Mouse (Mus musculus): ENCODE measurements around the gene Plk2. TPM values are rescaled to one million over a fixed set of nuclear protein-coding genes. Genes with fewer than 3 reads are reported as not detected.
"Not testable (repeated sequence)": the region's sequence is repeated elsewhere in the genome, so short reads cannot be mapped to it uniquely, and the experiment has no call there.

The Plk2 gene
- polyA plus RNA-seq, 1 experiment from 2014 or later = 142 TPM

DNA sequence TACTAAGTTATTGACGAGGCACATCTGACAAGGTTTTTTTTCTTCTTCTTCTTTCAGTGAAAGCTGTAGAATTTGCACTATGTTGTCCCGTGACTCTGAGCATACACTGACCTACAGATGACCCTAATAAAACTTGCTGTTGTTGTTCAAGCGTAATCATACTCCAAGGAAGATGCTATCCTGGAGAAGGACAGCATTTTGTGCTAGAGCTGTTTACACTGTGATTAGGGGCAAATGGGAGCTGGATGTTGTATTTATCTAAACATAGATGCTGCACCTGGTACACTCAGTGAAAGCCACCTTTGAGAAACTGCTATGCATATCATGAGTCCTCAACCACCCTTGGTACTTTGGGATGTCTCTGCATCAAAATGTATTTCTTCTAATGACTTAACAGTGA lies 6.6 kb downstream of the Plk2 start:
- WGBS = 89% methylated on average over 3 of the region's 3 CpGs
- no peak for ATAC-seq (ENCODE audit: low FRiP score)

DNA sequence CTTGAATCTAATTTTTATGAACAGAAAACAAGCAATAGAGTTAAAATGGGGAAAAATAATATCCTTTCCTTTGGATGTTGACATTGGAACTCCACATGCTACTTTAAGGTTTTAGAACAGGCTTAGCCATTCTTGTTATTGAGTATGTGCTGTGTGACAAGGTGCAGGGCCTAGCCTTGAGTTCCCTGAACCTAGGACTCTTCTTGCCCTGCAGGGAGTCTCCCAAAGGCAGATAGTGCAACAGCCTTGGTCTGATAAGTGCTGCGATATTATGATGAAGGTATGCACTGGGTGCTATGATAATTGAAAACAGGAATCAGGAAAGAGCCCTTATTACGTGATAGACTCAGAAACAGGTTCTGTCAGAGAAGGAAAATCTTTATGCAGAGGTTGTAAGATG lies 7.0 kb downstream of the Plk2 start:
- no peak for ATAC-seq (ENCODE audit: low FRiP score)
- 96% methylated on average over 2 of the region's 2 CpGs for WGBS
- no peak overlapping the region for H3K27ac ChIP-seq

More for the DNA sequence above, 6.6 kb downstream of the Plk2 start:
- no peak overlapping the region for H3K4me2 ChIP-seq (replicated peaks)
- H3K4me1 ChIP-seq (replicated peaks; ENCODE audit: control insufficient read depth, insufficient read depth, low read length) = peaks cover 16% of the 10 kb centered on the region; the same call in 1 of the 2 replicates
- DNase-seq (ENCODE audit: low spot score) = no peak
- no peaks in the 10 kb centered on the region for H3K27me3 ChIP-seq (ENCODE audit: control insufficient read depth, insufficient read depth, low read length)
- H3K9ac ChIP-seq = no peak overlapping the region
- H3K27ac ChIP-seq = no peak overlapping the region
- H3K4me3 ChIP-seq (replicated peaks; ENCODE audit: low read length) = no peak overlapping the region
- H3K36me3 ChIP-seq (replicated peaks; ENCODE audit: control insufficient read depth, insufficient read depth) = peaks cover 48% of the 10 kb centered on the region
- H3K9me3 ChIP-seq (ENCODE audit: control insufficient read depth, low read length) = peaks cover 14% of the 10 kb centered on the region

GRCm38 (mm10) chr13:110404059-110404458 lies 9.2 kb downstream of the Plk2 start:
- H3K9me3 ChIP-seq (ENCODE audit: control insufficient read depth, low read length) = peaks cover 11% of the 10 kb centered on the region
- H3K9ac ChIP-seq = no peak overlapping the region
- 74% methylated on average over 8 of the region's 8 CpGs for WGBS
- no peaks in the 10 kb centered on the region for H3K4me1 ChIP-seq (replicated peaks; ENCODE audit: control insufficient read depth, insufficient read depth, low read length)
- peaks cover 25% of the 10 kb centered on the region for H3K36me3 ChIP-seq (replicated peaks; ENCODE audit: control insufficient read depth, insufficient read depth)
- no peak for DNase-seq (ENCODE audit: low spot score)
- H3K27me3 ChIP-seq (ENCODE audit: control insufficient read depth, insufficient read depth, low read length) = no peaks in the 10 kb centered on the region
- H3K4me3 ChIP-seq (replicated peaks; ENCODE audit: low read length) = no peak overlapping the region
- H3K27ac ChIP-seq = no peak overlapping the region
- no peak overlapping the region for H3K4me2 ChIP-seq (replicated peaks)
- no peak for ATAC-seq (ENCODE audit: low FRiP score)

More for the DNA sequence above, 7.0 kb downstream of the Plk2 start:
- peaks cover 47% of the 10 kb centered on the region for H3K36me3 ChIP-seq (replicated peaks; ENCODE audit: control insufficient read depth, insufficient read depth)
- peaks cover 14% of the 10 kb centered on the region; the same call in 1 of the 2 replicates for H3K4me1 ChIP-seq (replicated peaks; ENCODE audit: control insufficient read depth, insufficient read depth, low read length)
- H3K4me2 ChIP-seq (replicated peaks) = no peak overlapping the region
- peaks cover 14% of the 10 kb centered on the region for H3K9me3 ChIP-seq (ENCODE audit: control insufficient read depth, low read length)
- DNase-seq (ENCODE audit: low spot score) = no peak
- H3K9ac ChIP-seq = no peak overlapping the region
- H3K4me3 ChIP-seq (replicated peaks; ENCODE audit: low read length) = no peak overlapping the region
- H3K27me3 ChIP-seq (ENCODE audit: control insufficient read depth, insufficient read depth, low read length) = no peaks in the 10 kb centered on the region

DNA sequence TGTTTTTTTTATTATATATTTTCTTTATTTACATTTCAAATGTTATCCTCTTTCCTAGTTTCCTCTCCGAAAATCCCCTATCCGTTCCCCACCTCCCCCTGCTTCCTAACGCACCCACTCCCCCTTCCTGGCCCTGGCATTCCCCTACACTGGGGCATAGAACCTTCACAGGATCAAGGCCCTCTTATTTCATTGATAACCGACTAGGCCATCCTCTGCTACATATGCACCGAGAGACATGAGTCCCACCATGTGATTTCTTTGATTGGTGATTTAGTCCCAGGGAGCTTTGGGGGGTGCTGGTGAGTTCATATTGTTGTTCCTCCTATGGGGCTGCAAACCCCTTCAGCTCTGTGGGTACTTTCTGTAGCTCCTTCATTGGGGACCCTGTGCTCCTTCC lies 9.8 kb downstream of the Plk2 start:
- not testable (repeated sequence) for H3K4me3 ChIP-seq (replicated peaks; ENCODE audit: low read length); H3K27ac ChIP-seq; H3K27me3 ChIP-seq (ENCODE audit: control insufficient read depth, insufficient read depth, low read length); H3K9ac ChIP-seq; DNase-seq (ENCODE audit: low spot score); ATAC-seq (ENCODE audit: low FRiP score); H3K4me1 ChIP-seq (replicated peaks; ENCODE audit: control insufficient read depth, insufficient read depth, low read length); H3K9me3 ChIP-seq (ENCODE audit: control insufficient read depth, low read length); H3K4me2 ChIP-seq (replicated peaks)
- peaks cover 19% of the 10 kb centered on the region for H3K36me3 ChIP-seq (replicated peaks; ENCODE audit: control insufficient read depth, insufficient read depth)
- WGBS = 89% methylated on average over 5 of the region's 5 CpGs

- H3K4me1 ChIP-seq (replicated peaks; ENCODE audit: control insufficient read depth, insufficient read depth, low read length) = no peaks in the 10 kb centered on the region
- 77% methylated on average over 5 of the region's 5 CpGs for WGBS
- no peak overlapping the region for H3K27ac ChIP-seq
- H3K4me2 ChIP-seq (replicated peaks) = no peak overlapping the region
- H3K36me3 ChIP-seq (replicated peaks; ENCODE audit: control insufficient read depth, insufficient read depth) = peaks cover 5% of the 10 kb centered on the region
- ATAC-seq (ENCODE audit: low FRiP score) (no peak), DNase-seq (ENCODE audit: low spot score) (no peak)
- H3K9ac ChIP-seq = no peak overlapping the region
- H3K4me3 ChIP-seq (replicated peaks; ENCODE audit: low read length) = no peak overlapping the region
- no peaks in the 10 kb centered on the region for H3K27me3 ChIP-seq (ENCODE audit: control insufficient read depth, insufficient read depth, low read length)
- no peaks in the 10 kb centered on the region for H3K9me3 ChIP-seq (ENCODE audit: control insufficient read depth, low read length)
Measured at GRCm38 (mm10) chr13:110406152-110406551, 11.3 kb downstream of the Plk2 start.

DNA sequence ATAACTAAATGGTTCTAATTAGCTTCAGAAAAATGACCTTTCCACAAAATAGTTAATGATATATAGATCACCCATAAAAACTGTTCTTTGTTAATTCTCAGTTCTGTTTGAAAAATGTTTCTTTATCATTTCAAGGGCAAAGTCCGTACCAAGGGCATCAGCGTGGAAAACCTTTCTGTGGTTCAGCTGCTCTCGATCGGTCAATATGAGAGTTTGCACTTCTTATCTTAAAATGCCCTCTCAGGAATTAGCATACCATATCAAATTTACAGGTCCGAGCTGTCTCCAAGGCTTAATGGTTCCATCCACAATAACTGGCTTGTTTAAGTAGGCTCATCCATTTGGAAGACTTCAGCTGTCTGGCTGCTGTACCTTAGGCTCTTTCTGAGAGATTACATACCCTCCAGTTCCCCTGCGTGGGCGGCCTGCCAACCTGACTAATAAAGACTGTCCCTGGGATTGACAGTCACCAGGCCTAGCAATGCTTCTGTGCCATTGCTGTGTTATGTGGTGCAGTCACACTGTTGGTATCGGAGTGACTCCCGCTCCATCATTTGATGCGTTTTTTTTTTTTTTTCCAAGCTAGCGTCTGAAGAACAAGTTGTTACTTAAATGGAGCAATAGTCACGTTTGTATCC lies 17.8 kb downstream of the Plk2 start:
- H3K9ac ChIP-seq = no peak overlapping the region
- peak; percentile 52 for DNase-seq (ENCODE audit: low spot score)
- ATAC-seq (ENCODE audit: low FRiP score) = no peak
- H3K9me3 ChIP-seq (ENCODE audit: control insufficient read depth, low read length) = no peaks in the 10 kb centered on the region
- H3K4me1 ChIP-seq (replicated peaks; ENCODE audit: control insufficient read depth, insufficient read depth, low read length) = no peaks in the 10 kb centered on the region
- H3K4me3 ChIP-seq (replicated peaks; ENCODE audit: low read length) = no peak overlapping the region
- WGBS = 74% methylated on average over 12 of the region's 12 CpGs
- H3K27ac ChIP-seq = no peak overlapping the region
- H3K36me3 ChIP-seq (replicated peaks; ENCODE audit: control insufficient read depth, insufficient read depth) = no peaks in the 10 kb centered on the region
- no peak overlapping the region for H3K4me2 ChIP-seq (replicated peaks)
- no peaks in the 10 kb centered on the region for H3K27me3 ChIP-seq (ENCODE audit: control insufficient read depth, insufficient read depth, low read length)

DNA sequence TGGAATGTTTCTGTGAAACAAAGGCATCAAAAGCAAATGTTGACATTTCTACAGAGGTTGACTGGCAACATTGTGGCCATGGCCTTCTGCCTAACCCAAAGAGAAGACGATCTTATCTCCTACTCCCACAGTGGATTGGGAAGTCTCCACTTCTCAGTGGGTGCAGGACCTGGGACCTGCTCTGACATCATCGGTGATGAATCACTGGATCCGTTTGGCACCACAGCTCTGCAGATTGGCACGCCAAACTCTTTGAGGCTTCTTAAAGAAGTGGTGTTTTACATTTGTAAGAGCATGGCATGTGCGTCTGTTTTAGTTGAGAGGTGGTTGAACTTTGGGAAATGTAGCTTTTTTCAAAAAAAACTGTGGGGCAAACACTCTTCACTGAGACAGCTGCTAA lies 23.8 kb downstream of the Plk2 start:
- ATAC-seq (ENCODE audit: low FRiP score) (no peak), DNase-seq (ENCODE audit: low spot score) (no peak)
- Histone ChIP-seq H3K4me1 (replicated peaks; ENCODE audit: control insufficient read depth, insufficient read depth, low read length) (no peaks in the 10 kb centered on the region), H3K27ac (no peak overlapping the region), H3K27me3 (ENCODE audit: control insufficient read depth, insufficient read depth, low read length) (no peaks in the 10 kb centered on the region), H3K36me3 (replicated peaks; ENCODE audit: control insufficient read depth, insufficient read depth) (no peaks in the 10 kb centered on the region), H3K9ac (no peak overlapping the region), H3K4me2 (replicated peaks) (no peak overlapping the region), H3K4me3 (replicated peaks; ENCODE audit: low read length) (no peak overlapping the region), H3K9me3 (ENCODE audit: control insufficient read depth, low read length) (no peaks in the 10 kb centered on the region)
- WGBS = 92% methylated on average over 5 of the region's 5 CpGs

- no peaks in the 10 kb centered on the region for H3K4me1 ChIP-seq (replicated peaks; ENCODE audit: control insufficient read depth, insufficient read depth, low read length)
- ATAC-seq (ENCODE audit: low FRiP score) (no peak), DNase-seq (ENCODE audit: low spot score) (no peak)
- no peaks in the 10 kb centered on the region for H3K27me3 ChIP-seq (ENCODE audit: control insufficient read depth, insufficient read depth, low read length)
- H3K36me3 ChIP-seq (replicated peaks; ENCODE audit: control insufficient read depth, insufficient read depth) = no peaks in the 10 kb centered on the region
- no peak overlapping the region for H3K9ac ChIP-seq
- no peaks in the 10 kb centered on the region for H3K9me3 ChIP-seq (ENCODE audit: control insufficient read depth, low read length)
- H3K4me2 ChIP-seq (replicated peaks) = no peak overlapping the region
- H3K4me3 ChIP-seq (replicated peaks; ENCODE audit: low read length) = no peak overlapping the region
- no peak overlapping the region for H3K27ac ChIP-seq
- WGBS = 85% methylated on average over 5 of the region's 5 CpGs
Measured at GRCm38 (mm10) chr13:110419640-110420039, 24.8 kb downstream of the Plk2 start.

GRCm38 (mm10) chr13:110422434-110422833 lies 27.6 kb downstream of the Plk2 start:
- Histone ChIP-seq H3K36me3 (replicated peaks; ENCODE audit: control insufficient read depth, insufficient read depth) (no peaks in the 10 kb centered on the region), H3K4me1 (replicated peaks; ENCODE audit: control insufficient read depth, insufficient read depth, low read length) (no peaks in the 10 kb centered on the region), H3K4me2 (replicated peaks) (no peak overlapping the region), H3K4me3 (replicated peaks; ENCODE audit: low read length) (no peak overlapping the region), H3K9ac (no peak overlapping the region), H3K9me3 (ENCODE audit: control insufficient read depth, low read length) (no peaks in the 10 kb centered on the region), H3K27ac (no peak overlapping the region), H3K27me3 (ENCODE audit: control insufficient read depth, insufficient read depth, low read length) (no peaks in the 10 kb centered on the region)
- no peak for ATAC-seq (ENCODE audit: low FRiP score)
- 87% methylated on average over 7 of the region's 7 CpGs for whole genome bisulfite sequencing
- DNase-seq (ENCODE audit: low spot score) = no peak
